Mouse (Mus musculus): Measurements from ENCODE around the gene Atp5l. TPM values are rescaled to one million over a fixed set of nuclear protein-coding genes. Genes with fewer than 3 reads are reported as not detected.
A peak's percentile ranks its signal among the peaks of the same experiment; 100 is the strongest.

The Atp5l gene
- polyA plus RNA-seq, 1 experiment from 2014 or later = 937 TPM

- peak overlapping the region; percentile 97 for H3K4me2 ChIP-seq (ENCODE audit: low read depth, low read length)
- peak overlapping the region; percentile 93; the same call in 1 of the 2 replicates for H3K27ac ChIP-seq (ENCODE audit: low read length)
- no peaks in the 10 kb centered on the region for H3K27me3 ChIP-seq (replicated peaks; ENCODE audit: control insufficient read depth, insufficient read depth, low read length)
- no peaks in the 10 kb centered on the region for H3K36me3 ChIP-seq (ENCODE audit: control insufficient read depth, insufficient read depth, low read length)
- peak overlapping the region; percentile 75 for H3K9ac ChIP-seq (ENCODE audit: low read depth, low read length)
- ATAC-seq = peak; percentile 37
- WGBS = 0% methylated on average over 25 of the region's 27 CpGs
- H3K9me3 ChIP-seq (ENCODE audit: control insufficient read depth, low read length) = no peaks in the 10 kb centered on the region
- H3K4me3 ChIP-seq (ENCODE audit: low read length) = peak overlapping the region; percentile 63
- H3K4me1 ChIP-seq (ENCODE audit: control insufficient read depth, insufficient read depth, low read length) = peaks cover 29% of the 10 kb centered on the region
These were observed 38.0 kb downstream of the Atp5l start for GRCm38 (mm10) chr9:44882436-44882980.

- under 1% methylated on average over 29 of the region's 29 CpGs for WGBS
- H3K4me3 ChIP-seq (ENCODE audit: low read length) = peak overlapping the region; percentile 63
- H3K4me1 ChIP-seq (ENCODE audit: control insufficient read depth, insufficient read depth, low read length) = peaks cover 34% of the 10 kb centered on the region
- H3K27ac ChIP-seq (ENCODE audit: low read length) = peak overlapping the region; percentile 93
- H3K27me3 ChIP-seq (replicated peaks; ENCODE audit: control insufficient read depth, insufficient read depth, low read length) = no peaks in the 10 kb centered on the region
- peak overlapping the region; percentile 75 for H3K9ac ChIP-seq (ENCODE audit: low read depth, low read length)
- peak; percentile 71 for ATAC-seq
- H3K4me2 ChIP-seq (ENCODE audit: low read depth, low read length) = peak overlapping the region; percentile 97
- no peaks in the 10 kb centered on the region for H3K9me3 ChIP-seq (ENCODE audit: control insufficient read depth, low read length)
- H3K36me3 ChIP-seq (ENCODE audit: control insufficient read depth, insufficient read depth, low read length) = no peaks in the 10 kb centered on the region
These were observed 38.6 kb downstream of the Atp5l start for GRCm38 (mm10) chr9:44881941-44882435.

- H3K27me3 ChIP-seq (replicated peaks; ENCODE audit: control insufficient read depth, insufficient read depth, low read length) = no peaks in the 10 kb centered on the region
- peak within 1 kb of the TSS; percentile 94 for H3K9ac ChIP-seq (ENCODE audit: low read depth, low read length)
- under 1% methylated on average over 57 of the region's 71 CpGs for WGBS
- peak within 1 kb of the TSS; percentile 97 for H3K4me2 ChIP-seq (ENCODE audit: low read depth, low read length)
- no peaks in the 10 kb centered on the region for H3K36me3 ChIP-seq (ENCODE audit: control insufficient read depth, insufficient read depth, low read length)
- H3K9me3 ChIP-seq (ENCODE audit: control insufficient read depth, low read length) = no peaks in the 10 kb centered on the region
- H3K27ac ChIP-seq (ENCODE audit: low read length) = peak within 1 kb of the TSS; percentile 93
- H3K4me3 ChIP-seq (ENCODE audit: low read length) = peak within 1 kb of the TSS; percentile 99
- ATAC-seq = peak; percentile 86
- peaks cover 40% of the 10 kb centered on the region for H3K4me1 ChIP-seq (ENCODE audit: control insufficient read depth, insufficient read depth, low read length)
These were observed 39.2 kb downstream of the Atp5l start, which contains the start of gene Kmt2a for GRCm38 (mm10) chr9:44881221-44881871. Gene Kmt2a, minus strand, starts transcription at chr9:44881296.

GRCm38 (mm10) chr9:44880309-44881081, 40.0 kb downstream of the Atp5l start:
- ATAC-seq = peak; percentile 32
- H3K27ac ChIP-seq (ENCODE audit: low read length) = peak overlapping the region; percentile 93
- no peaks in the 10 kb centered on the region for H3K36me3 ChIP-seq (ENCODE audit: control insufficient read depth, insufficient read depth, low read length)
- H3K4me2 ChIP-seq (ENCODE audit: low read depth, low read length) = peak overlapping the region; percentile 95
- no peaks in the 10 kb centered on the region for H3K27me3 ChIP-seq (replicated peaks; ENCODE audit: control insufficient read depth, insufficient read depth, low read length)
- peak overlapping the region; percentile 94 for H3K9ac ChIP-seq (ENCODE audit: low read depth, low read length)
- peak overlapping the region; percentile 99 for H3K4me3 ChIP-seq (ENCODE audit: low read length)
- H3K9me3 ChIP-seq (ENCODE audit: control insufficient read depth, low read length) = no peaks in the 10 kb centered on the region
- under 1% methylated on average over 39 of the region's 44 CpGs for WGBS
- peaks cover 44% of the 10 kb centered on the region for H3K4me1 ChIP-seq (ENCODE audit: control insufficient read depth, insufficient read depth, low read length)

GRCm38 (mm10) chr9:44879694-44880271, 40.8 kb downstream of the Atp5l start:
- Histone ChIP-seq H3K9ac (ENCODE audit: low read depth, low read length) (peak overlapping the region; percentile 94), H3K4me1 (ENCODE audit: control insufficient read depth, insufficient read depth, low read length) (peaks cover 46% of the 10 kb centered on the region), H3K36me3 (ENCODE audit: control insufficient read depth, insufficient read depth, low read length) (no peaks in the 10 kb centered on the region), H3K9me3 (ENCODE audit: control insufficient read depth, low read length) (no peaks in the 10 kb centered on the region), H3K4me2 (ENCODE audit: low read depth, low read length) (peak overlapping the region; percentile 95), H3K27ac (ENCODE audit: low read length) (peak overlapping the region; percentile 93), H3K4me3 (ENCODE audit: low read length) (peak overlapping the region; percentile 99), H3K27me3 (replicated peaks; ENCODE audit: control insufficient read depth, insufficient read depth, low read length) (no peaks in the 10 kb centered on the region)
- ATAC-seq = no peak
- WGBS = under 1% methylated on average over 13 of the region's 13 CpGs

- Histone ChIP-seq H3K9ac (ENCODE audit: low read depth, low read length) (peak overlapping the region; percentile 94), H3K4me1 (ENCODE audit: control insufficient read depth, insufficient read depth, low read length) (peaks cover 54% of the 10 kb centered on the region)
- WGBS = 24% methylated on average over 9 of the region's 9 CpGs
These were observed 41.6 kb downstream of the Atp5l start for GRCm38 (mm10) chr9:44878776-44879500.

GRCm38 (mm10) chr9:44877686-44878085, 42.9 kb downstream of the Atp5l start:
- Histone ChIP-seq H3K4me1 (ENCODE audit: control insufficient read depth, insufficient read depth, low read length) (peaks cover 60% of the 10 kb centered on the region), H3K27me3 (replicated peaks; ENCODE audit: control insufficient read depth, insufficient read depth, low read length) (no peaks in the 10 kb centered on the region), H3K9ac (ENCODE audit: low read depth, low read length) (no peak overlapping the region), H3K4me3 (ENCODE audit: low read length) (no peak overlapping the region), H3K4me2 (ENCODE audit: low read depth, low read length) (no peak overlapping the region), H3K27ac (ENCODE audit: low read length) (no peak overlapping the region), H3K36me3 (ENCODE audit: control insufficient read depth, insufficient read depth, low read length) (no peaks in the 10 kb centered on the region), H3K9me3 (ENCODE audit: control insufficient read depth, low read length) (no peaks in the 10 kb centered on the region)
- no peak for ATAC-seq
- WGBS = 74% methylated on average over 7 of the region's 7 CpGs

More at GRCm38 (mm10) chr9:44878776-44879500, 41.6 kb downstream of the Atp5l start:
- Histone ChIP-seq H3K36me3 (ENCODE audit: control insufficient read depth, insufficient read depth, low read length) (no peaks in the 10 kb centered on the region), H3K4me3 (ENCODE audit: low read length) (peak overlapping the region; percentile 99), H3K27ac (ENCODE audit: low read length) (peak overlapping the region; percentile 28; the same call in 1 of the 2 replicates), H3K4me2 (ENCODE audit: low read depth, low read length) (peak overlapping the region; percentile 95), H3K27me3 (replicated peaks; ENCODE audit: control insufficient read depth, insufficient read depth, low read length) (no peaks in the 10 kb centered on the region), H3K9me3 (ENCODE audit: control insufficient read depth, low read length) (no peaks in the 10 kb centered on the region)
- ATAC-seq = no peak

GRCm38 (mm10) chr9:44875476-44875875, 45.1 kb downstream of the Atp5l start:
- 68% methylated on average over 7 of the region's 7 CpGs for WGBS
- H3K36me3 ChIP-seq (ENCODE audit: control insufficient read depth, insufficient read depth, low read length) = no peaks in the 10 kb centered on the region
- H3K4me3 ChIP-seq (ENCODE audit: low read length) = no peak overlapping the region
- no peak overlapping the region for H3K27ac ChIP-seq (ENCODE audit: low read length)
- peaks cover 63% of the 10 kb centered on the region for H3K4me1 ChIP-seq (ENCODE audit: control insufficient read depth, insufficient read depth, low read length)
- ATAC-seq = no peak
- H3K9me3 ChIP-seq (ENCODE audit: control insufficient read depth, low read length) = no peaks in the 10 kb centered on the region
- no peak overlapping the region for H3K9ac ChIP-seq (ENCODE audit: low read depth, low read length)
- H3K4me2 ChIP-seq (ENCODE audit: low read depth, low read length) = no peak overlapping the region
- no peaks in the 10 kb centered on the region for H3K27me3 ChIP-seq (replicated peaks; ENCODE audit: control insufficient read depth, insufficient read depth, low read length)

All from intestine, embryonic 16.5 days (tissue).